Mouse (Mus musculus) c-Kit-positive CD71-positive TER-119-negative erythroid progenitor cells, embryonic 14.5 days (primary cell): Measurements from ENCODE around the gene Sult1a1.

ENCODE experiments used
- DNase-seq: peaks from one replicate; pipeline ENCODE4 v3.0.0-alpha.2; 2013; ENCODE audit warnings: low read depth

Sult1a1 gene

DNA sequence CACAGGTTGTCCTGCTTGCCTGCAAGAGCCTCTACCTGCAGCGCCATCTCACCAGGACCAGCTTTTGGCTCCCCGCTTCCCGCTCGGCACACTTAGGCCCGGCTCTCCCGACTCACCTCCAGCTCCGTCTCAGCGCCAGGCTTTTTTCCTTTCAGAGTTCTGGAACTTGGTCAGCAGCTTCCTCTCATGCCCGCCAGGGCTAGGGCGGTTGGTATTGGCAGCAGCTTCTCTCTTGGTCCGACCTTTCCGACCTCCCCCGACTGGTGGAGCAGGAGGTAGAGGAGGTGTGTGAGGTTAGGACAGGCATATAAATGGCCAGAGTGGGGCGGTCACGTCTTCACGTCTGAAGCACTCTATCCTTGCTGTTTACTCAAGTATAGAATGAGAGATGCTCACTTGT, 51.5 kb downstream of the Sult1a1 start:
- no peak for DNase-seq

DNA sequence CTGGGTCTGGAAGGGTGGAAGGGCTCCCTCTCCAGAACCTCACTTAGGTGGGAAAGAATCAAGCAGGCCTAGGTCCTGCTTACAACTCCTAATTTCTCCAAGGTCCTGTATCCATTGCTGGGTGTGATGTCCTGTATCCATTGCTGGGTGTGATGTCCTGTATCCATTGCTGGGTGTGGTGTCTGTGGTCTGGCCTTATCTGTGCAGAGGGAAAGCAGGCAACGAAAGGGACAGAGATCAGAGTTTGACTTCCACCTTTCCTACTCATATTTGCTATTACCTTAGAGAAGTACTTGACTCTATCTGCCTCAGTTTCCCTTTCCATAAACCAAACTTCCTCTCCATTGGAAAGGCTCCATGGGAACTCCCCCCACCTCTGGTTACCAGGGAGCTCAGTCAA, 52.9 kb downstream of the Sult1a1 start:
- DNase-seq, result peak; percentile 23
